Mouse (Mus musculus): ENCODE measurements at regions not wholly inside any gene's neighbourhood (a gene's known extent, or its start where the extent isn't known, plus 50 kb on each side); places are given as distances from the start of the nearest gene placed in this dataset.

GRCm38 (mm10) chr16:93446970-93447369 is 156.9 kb downstream of the Setd4 start:
- TF ChIP-seq CTCF (IDR thresholded peaks at IDR 0.05; ENCODE audit: control insufficient read depth, insufficient read depth, insufficient replicate concordance, low read depth, low read length) (no peak), POLR2A (IDR thresholded peaks at IDR 0.05; ENCODE audit: control insufficient read depth, low read depth, low read length) (no peak)
- no peak overlapping the region for H3K4me3 ChIP-seq (ENCODE audit: control insufficient read depth, low read depth, low read length)
- no peak overlapping the region for H3K27ac ChIP-seq (ENCODE audit: control insufficient read depth, insufficient read depth, low read depth, low read length)
- H3K36me3 ChIP-seq (ENCODE audit: control insufficient read depth, insufficient read depth, low read length), result no peaks in the 10 kb centered on the region
- no peaks in the 10 kb centered on the region for H3K27me3 ChIP-seq (ENCODE audit: control insufficient read depth, insufficient read depth, low read length)
- H3K4me1 ChIP-seq (ENCODE audit: control insufficient read depth, insufficient read depth, low read length), result no peaks in the 10 kb centered on the region

DNA sequence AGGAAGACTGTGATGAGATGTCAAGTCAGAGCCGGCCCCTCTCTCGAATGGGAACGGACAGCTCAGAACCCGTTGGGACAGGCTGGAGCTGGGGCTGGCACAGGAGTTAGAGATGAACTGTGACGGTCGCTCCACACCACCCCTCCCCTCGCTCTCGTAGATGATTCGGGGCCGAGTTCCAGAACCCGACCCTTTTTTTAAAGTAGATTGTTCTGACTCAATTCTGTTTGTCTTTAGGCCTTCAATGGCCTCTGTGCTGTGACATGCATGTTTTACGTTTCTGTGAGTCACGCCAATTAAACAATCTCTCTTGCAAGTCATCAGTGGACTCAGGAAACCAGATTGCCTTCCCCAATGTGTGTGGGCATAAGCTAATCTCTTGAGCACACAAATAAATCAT is 157.7 kb downstream of the Setd4 start:
- TF ChIP-seq CTCF (IDR thresholded peaks at IDR 0.05; ENCODE audit: control insufficient read depth, insufficient read depth, insufficient replicate concordance, low read depth, low read length) (no peak), POLR2A (IDR thresholded peaks at IDR 0.05; ENCODE audit: control insufficient read depth, low read depth, low read length) (no peak)
- Histone ChIP-seq H3K27ac (ENCODE audit: control insufficient read depth, insufficient read depth, low read depth, low read length) (no peak overlapping the region), H3K4me3 (ENCODE audit: control insufficient read depth, low read depth, low read length) (no peak overlapping the region), H3K4me1 (ENCODE audit: control insufficient read depth, insufficient read depth, low read length) (no peaks in the 10 kb centered on the region), H3K36me3 (ENCODE audit: control insufficient read depth, insufficient read depth, low read length) (no peaks in the 10 kb centered on the region), H3K27me3 (ENCODE audit: control insufficient read depth, insufficient read depth, low read length) (no peaks in the 10 kb centered on the region)

GRCm38 (mm10) chr16:93442837-93443236 is 161.0 kb downstream of the Setd4 start:
- Histone ChIP-seq H3K27me3 (ENCODE audit: control insufficient read depth, insufficient read depth, low read length) (no peaks in the 10 kb centered on the region), H3K4me1 (ENCODE audit: control insufficient read depth, insufficient read depth, low read length) (no peaks in the 10 kb centered on the region; the same call in 1 of the 2 replicates), H3K4me3 (ENCODE audit: control insufficient read depth, low read depth, low read length) (no peak overlapping the region), H3K36me3 (ENCODE audit: control insufficient read depth, insufficient read depth, low read length) (no peaks in the 10 kb centered on the region), H3K27ac (ENCODE audit: control insufficient read depth, insufficient read depth, low read depth, low read length) (no peak overlapping the region)
- TF ChIP-seq CTCF (IDR thresholded peaks at IDR 0.05; ENCODE audit: control insufficient read depth, insufficient read depth, insufficient replicate concordance, low read depth, low read length), result no peak

DNA sequence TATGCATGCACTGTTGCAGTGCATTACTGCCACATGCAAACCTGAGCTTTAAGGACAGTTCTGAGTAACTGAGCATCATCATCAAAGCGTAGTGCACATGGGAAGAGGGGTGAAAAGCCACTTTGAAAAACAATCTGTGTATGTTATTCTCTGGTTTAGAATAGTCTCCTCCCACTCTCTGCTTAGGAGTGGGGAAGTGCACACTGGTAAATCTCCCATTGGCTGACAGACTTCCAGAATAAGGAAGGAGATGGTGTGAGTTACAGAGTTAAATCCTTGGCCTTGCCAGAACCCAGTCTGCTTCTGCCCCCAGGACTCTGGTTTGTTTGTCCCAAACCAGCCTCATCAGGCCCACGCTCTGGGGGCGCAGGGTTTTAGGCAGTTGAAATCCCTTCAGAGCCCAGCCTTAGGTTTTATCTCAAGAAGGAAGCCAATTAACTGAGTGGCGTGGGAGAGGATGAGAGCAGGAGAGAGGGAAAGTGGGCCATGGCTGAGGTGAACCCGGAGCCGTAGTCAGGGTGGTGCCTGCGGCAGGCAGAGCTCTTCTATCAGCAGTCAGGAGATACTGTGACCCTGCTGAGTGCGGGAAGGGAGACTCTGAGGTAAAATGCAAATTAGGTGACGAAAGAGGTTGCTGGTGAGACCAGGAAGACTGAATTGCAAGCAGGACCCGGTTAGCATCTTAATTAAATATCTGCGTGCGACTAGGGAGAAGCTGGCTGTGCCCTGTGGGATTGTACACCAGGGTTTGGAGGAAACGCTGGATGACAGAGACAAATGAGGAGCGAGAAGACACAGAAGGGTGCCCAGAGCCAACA is 166.0 kb downstream of the Setd4 start:
- Histone ChIP-seq H3K27ac (ENCODE audit: control insufficient read depth, insufficient read depth, low read depth, low read length) (no peak overlapping the region), H3K4me3 (ENCODE audit: control insufficient read depth, low read depth, low read length) (no peak overlapping the region), H3K27me3 (ENCODE audit: control insufficient read depth, insufficient read depth, low read length) (no peaks in the 10 kb centered on the region), H3K4me1 (ENCODE audit: control insufficient read depth, insufficient read depth, low read length) (no peaks in the 10 kb centered on the region; the same call in 1 of the 2 replicates), H3K36me3 (ENCODE audit: control insufficient read depth, insufficient read depth, low read length) (no peaks in the 10 kb centered on the region)
- TF ChIP-seq CTCF (IDR thresholded peaks at IDR 0.05; ENCODE audit: control insufficient read depth, insufficient read depth, insufficient replicate concordance, low read depth, low read length), result no peak

DNA sequence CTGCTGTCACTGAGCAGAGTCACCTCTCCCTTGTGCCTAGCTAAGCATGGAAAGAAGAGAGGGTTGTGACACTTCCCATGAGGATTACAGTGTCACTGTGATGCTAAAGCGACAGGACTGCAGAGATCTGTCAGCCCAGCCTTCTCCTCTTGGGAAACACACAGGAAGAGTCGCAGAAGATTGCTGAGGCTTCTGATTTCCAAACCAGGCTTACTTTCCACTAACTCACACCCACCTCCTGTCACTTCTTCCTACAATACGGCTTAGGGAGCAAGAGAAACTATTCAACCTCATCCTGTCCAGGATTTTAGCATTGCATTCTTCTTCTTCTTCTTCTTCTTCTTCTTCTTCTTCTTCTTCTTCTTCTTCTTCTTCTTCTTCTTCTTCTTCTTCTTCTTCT is 167.1 kb downstream of the Setd4 start:
- H3K36me3 ChIP-seq (ENCODE audit: control insufficient read depth, insufficient read depth, low read length), result no peaks in the 10 kb centered on the region
- H3K27ac ChIP-seq (ENCODE audit: control insufficient read depth, insufficient read depth, low read depth, low read length), result no peak overlapping the region
- no peaks in the 10 kb centered on the region; the same call in 1 of the 2 replicates for H3K4me1 ChIP-seq (ENCODE audit: control insufficient read depth, insufficient read depth, low read length)
- no peak overlapping the region for H3K4me3 ChIP-seq (ENCODE audit: control insufficient read depth, low read depth, low read length)
- no peak for TF ChIP-seq POLR2A (IDR thresholded peaks at IDR 0.05; ENCODE audit: control insufficient read depth, low read depth, low read length)
- TF ChIP-seq CTCF (IDR thresholded peaks at IDR 0.05; ENCODE audit: control insufficient read depth, insufficient read depth, insufficient replicate concordance, low read depth, low read length), result no peak
- H3K27me3 ChIP-seq (ENCODE audit: control insufficient read depth, insufficient read depth, low read length), result no peaks in the 10 kb centered on the region

DNA sequence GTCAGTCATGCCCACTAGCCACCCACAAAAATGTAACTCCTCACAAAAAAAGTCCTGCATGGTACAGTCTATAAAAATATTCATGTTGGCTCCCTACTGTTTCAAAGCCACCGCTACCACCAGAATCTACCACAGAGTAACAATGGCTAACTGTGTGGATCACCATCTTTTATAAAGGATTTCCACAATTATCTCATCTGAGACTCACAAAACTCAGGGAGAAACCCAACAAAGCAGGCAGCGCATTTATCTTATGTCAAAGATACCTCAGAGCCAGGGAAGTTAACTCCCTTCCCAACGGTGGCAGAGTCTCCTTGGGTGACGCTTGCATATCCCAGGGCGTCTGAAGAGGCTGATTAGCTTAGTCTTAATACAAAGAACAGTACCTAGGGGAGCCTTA is 172.5 kb downstream of the Setd4 start:
- no peaks in the 10 kb centered on the region for H3K36me3 ChIP-seq (ENCODE audit: control insufficient read depth, insufficient read depth, low read length)
- no peak overlapping the region for H3K4me3 ChIP-seq (ENCODE audit: control insufficient read depth, low read depth, low read length)
- H3K27me3 ChIP-seq (ENCODE audit: control insufficient read depth, insufficient read depth, low read length), result no peaks in the 10 kb centered on the region
- TF ChIP-seq POLR2A (IDR thresholded peaks at IDR 0.05; ENCODE audit: control insufficient read depth, low read depth, low read length) (no peak), CTCF (IDR thresholded peaks at IDR 0.05; ENCODE audit: control insufficient read depth, insufficient read depth, insufficient replicate concordance, low read depth, low read length) (no peak)
- no peaks in the 10 kb centered on the region for H3K4me1 ChIP-seq (ENCODE audit: control insufficient read depth, insufficient read depth, low read length)
- no peak overlapping the region for H3K27ac ChIP-seq (ENCODE audit: control insufficient read depth, insufficient read depth, low read depth, low read length)

DNA sequence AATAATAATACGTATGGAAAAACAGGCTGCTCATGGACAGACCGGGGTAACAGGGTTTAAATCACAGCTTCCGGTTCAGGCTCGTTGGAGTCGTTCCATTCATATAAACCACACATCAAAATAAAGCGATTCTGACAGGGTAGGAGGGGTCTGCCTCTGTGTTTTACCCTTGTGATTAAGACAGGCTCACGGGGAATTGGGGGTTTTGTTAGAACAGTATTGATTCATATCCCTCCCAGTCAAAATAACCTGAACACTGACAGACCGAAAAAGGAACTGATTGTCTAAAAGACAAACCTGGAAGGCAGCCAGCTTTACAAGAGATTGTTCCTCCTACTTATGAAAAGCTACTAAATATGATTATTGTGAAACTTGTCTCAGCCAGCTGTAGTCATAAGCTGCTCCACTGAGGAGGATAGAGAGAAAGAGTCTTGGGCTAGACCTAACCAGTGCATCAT is 174.5 kb downstream of the Setd4 start:
- TF ChIP-seq POLR2A (IDR thresholded peaks at IDR 0.05; ENCODE audit: control insufficient read depth, low read depth, low read length) (no peak), CTCF (IDR thresholded peaks at IDR 0.05; ENCODE audit: control insufficient read depth, insufficient read depth, insufficient replicate concordance, low read depth, low read length) (no peak)
- no peaks in the 10 kb centered on the region for H3K27me3 ChIP-seq (ENCODE audit: control insufficient read depth, insufficient read depth, low read length)
- no peaks in the 10 kb centered on the region for H3K36me3 ChIP-seq (ENCODE audit: control insufficient read depth, insufficient read depth, low read length)
- no peaks in the 10 kb centered on the region for H3K4me1 ChIP-seq (ENCODE audit: control insufficient read depth, insufficient read depth, low read length)
- H3K4me3 ChIP-seq (ENCODE audit: control insufficient read depth, low read depth, low read length), result no peak overlapping the region
- no peak overlapping the region for H3K27ac ChIP-seq (ENCODE audit: control insufficient read depth, insufficient read depth, low read depth, low read length)
